Mouse (Mus musculus) embryonic fibroblast, embryonic 13.5 days (primary cell): ENCODE data around the gene Acot3.
A peak's percentile ranks its signal among the peaks of the same experiment; 100 is the strongest.

ENCODE experiments used
- CTCF ChIP-seq: IDR thresholded peaks from 2 replicates; pipeline ENCODE4 v1.5.1; 2011; ENCODE audit warnings: mild to moderate bottlenecking, control low read depth, low read length, moderate library complexity, borderline replicate concordance; ENCODE audit not compliant: insufficient read depth
- POLR2A ChIP-seq: IDR thresholded peaks from 2 replicates; pipeline ENCODE4 v1.6.1; 2011; ENCODE audit warnings: low read depth, mild to moderate bottlenecking, control low read depth, low read length, moderate library complexity

DNA sequence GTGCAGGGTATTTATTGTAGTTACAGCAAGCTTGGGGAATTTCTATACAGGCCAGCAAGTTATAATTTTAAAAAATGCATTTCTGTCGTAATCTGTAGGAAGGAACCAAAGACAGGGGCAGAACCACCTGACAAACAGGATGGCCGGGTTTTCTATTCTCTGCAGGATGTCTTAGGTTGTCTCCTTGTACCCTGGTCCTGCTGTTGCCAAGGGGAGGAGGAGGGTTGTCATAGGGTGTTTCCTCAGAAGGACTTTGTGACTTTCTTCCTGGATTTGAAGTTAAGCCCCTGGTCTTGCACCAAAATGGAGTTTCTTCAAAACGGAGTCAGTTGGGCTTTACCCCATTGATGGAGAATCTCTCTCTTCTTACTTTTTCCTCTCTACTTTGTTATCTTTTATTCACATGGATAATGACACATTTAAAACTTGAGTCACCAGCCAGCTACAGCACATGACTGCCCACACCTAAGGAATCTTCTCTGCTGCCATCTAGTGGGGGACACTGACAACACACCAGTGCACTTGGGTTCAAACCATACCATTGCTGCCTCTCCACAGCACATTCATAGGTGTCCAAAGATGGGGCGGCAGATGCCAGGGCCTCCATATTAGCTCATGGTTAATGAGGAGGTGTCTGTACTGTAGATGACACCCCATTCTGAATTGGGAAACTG, 21.1 kb upstream of the Acot3 start:
- peak; percentile 74; the same call in 1 of the 2 replicates for TF ChIP-seq CTCF
- TF ChIP-seq POLR2A = no peak
